ENCODE assay signal across 24 mouse cellular contexts in genomic region chr8:95441491-95442039, GRCm38 (mm10). TPM values are rescaled to one million over a fixed set of nuclear protein-coding genes. Genes with fewer than 3 reads are reported as not detected.
DNase-seq lines count a peak whose midpoint lies in the region; ATAC-seq lines count a peak whose summit lies in the region.
"Had no signal": no experiment of that assay in that cellular context is flagged by ENCODE, and none has a peak within 500 bp of the region (broad histone marks: within the 10 kb centered on the region; RNA-seq: fewer than 3 reads in every experiment).

No protein-coding gene starts in this region.

- no peak overlapping the region for H3K4me2 ChIP-seq in liver, embryonic 13.5 days
- H3K4me2 ChIP-seq: embryonic facial prominence, embryonic 13.5 days; heart, embryonic 12.5 days; hindbrain, embryonic 12.5 days; lung, embryonic 15.5 days had no signal

- H3K27ac ChIP-seq in liver, embryonic 13.5 days = no peak overlapping the region
- H3K27ac ChIP-seq: embryonic facial prominence, embryonic 13.5 days; hindbrain, embryonic 12.5 days; limb, embryonic 10.5 days; lung, embryonic 15.5 days had no signal

- ATAC-seq in liver, embryonic 13.5 days (ENCODE audit: low read depth) = peak; percentile 54
- ATAC-seq in erythroid progenitor cell, adult 5-6 weeks (replicated peaks; ENCODE audit: low FRiP score, poor library complexity, severe bottlenecking) = peak; percentile 69; the same call in 1 of the 2 replicates
- ATAC-seq: activated CD4-positive, CD25-positive, alpha-beta regulatory T cell, adult 4 months; forebrain, embryonic 14.5 days; midbrain, embryonic 16.5 days had no signal

- no peak for DNase-seq in liver, embryonic 13.5 days
- no peak for DNase-seq in liver
- peak; percentile 19 to 29 for DNase-seq in B cell, adult 2 months
- peak; percentile 36 for DNase-seq in splenic B cell, adult 2 months (ENCODE audit: low read depth, low spot score)
- no peak for DNase-seq in neural tube, embryonic 10.5 days (ENCODE audit: extremely low spot score, low spot score)
- no peak for DNase-seq in urinary bladder, adult 2 months (ENCODE audit: low spot score)
- DNase-seq: adrenal gland, adult 8-10 months; cerebellum, adult 18-20 months; cerebellum, postnatal 14 days; heart, postnatal 10 days; kidney, adult 9 months; kidney, postnatal 14 days; lung, postnatal 36 days; right cerebral cortex, postnatal 14 days; thymus, postnatal 25 days had no signal

- no peaks in the 10 kb centered on the region for H3K36me3 ChIP-seq in liver, embryonic 13.5 days
- H3K36me3 ChIP-seq in splenic B cell, adult 2 months (ENCODE audit: control insufficient read depth, insufficient read depth, low read length, poor library complexity, severe bottlenecking) = no peaks in the 10 kb centered on the region
- H3K36me3 ChIP-seq: embryonic facial prominence, embryonic 13.5 days; heart, embryonic 12.5 days; lung, embryonic 15.5 days had no signal

- H3K9ac ChIP-seq in liver, embryonic 13.5 days = no peak overlapping the region
- H3K9ac ChIP-seq: embryonic facial prominence, embryonic 13.5 days; heart, embryonic 12.5 days; hindbrain, embryonic 12.5 days; lung, embryonic 15.5 days had no signal

- 32% methylated on average over 5 of the region's 5 CpGs for WGBS in liver, embryonic 13.5 days (ENCODE audit: insufficient replicate concordance)

- no peaks in the 10 kb centered on the region for H3K9me3 ChIP-seq in liver, embryonic 13.5 days (replicated peaks)
- H3K9me3 ChIP-seq: embryonic facial prominence, embryonic 13.5 days; heart, embryonic 12.5 days; hindbrain, embryonic 12.5 days; limb, embryonic 10.5 days; lung, embryonic 15.5 days had no signal

- H3K4me1 ChIP-seq in liver, embryonic 13.5 days (replicated peaks) = peaks cover 46% of the 10 kb centered on the region
- H3K4me1 ChIP-seq: heart, embryonic 12.5 days; hindbrain, embryonic 12.5 days; limb, embryonic 10.5 days; lung, embryonic 15.5 days had no signal

- no peaks in the 10 kb centered on the region for H3K27me3 ChIP-seq in liver, embryonic 13.5 days
- no peaks in the 10 kb centered on the region for H3K27me3 ChIP-seq in splenic B cell, adult 2 months (ENCODE audit: control insufficient read depth, insufficient read depth, low read length, poor library complexity, severe bottlenecking)
- H3K27me3 ChIP-seq: embryonic facial prominence, embryonic 13.5 days; heart, embryonic 12.5 days; hindbrain, embryonic 12.5 days; lung, embryonic 15.5 days had no signal

- no peak overlapping the region for H3K4me3 ChIP-seq in liver, embryonic 13.5 days (replicated peaks)
- H3K4me3 ChIP-seq: embryonic facial prominence, embryonic 13.5 days; heart, embryonic 12.5 days; hindbrain, embryonic 12.5 days; limb, embryonic 10.5 days; lung, embryonic 15.5 days had no signal

RNA-seq across cellular contexts. Expression of gene Cfap20, which starts 6.9 kb away (rescaled TPM):
- 41.2 TPM in 2 replicates for polyA plus RNA-seq in liver, embryonic 13.5 days (2015; fragmentation: Nextera tagmentation; extraction: Ambion mirVana)
- total RNA-seq in erythroid progenitor cell, adult 5-6 weeks (2015; ENCODE audit: low replicate concordance) = 30.2 and 44.3 TPM in 2 replicates
- total RNA-seq in erythroid progenitor cell, adult 5-6 weeks (2017; ENCODE audit: low replicate concordance) = 13.2 and 20.3 TPM in 2 replicates
- polyA plus RNA-seq in urinary bladder, adult 2 months (2012; rRNA removed) = 62.3 and 86.8 TPM in 2 replicates

RNA-seq across cellular contexts. Expression of gene Csnk2a2, which starts 48.3 kb away (rescaled TPM):
- polyA plus RNA-seq in liver, embryonic 13.5 days (2015; fragmentation: Nextera tagmentation; extraction: Ambion mirVana) = 4.9 and 6.2 TPM in 2 replicates
- total RNA-seq in erythroid progenitor cell, adult 5-6 weeks (2015; ENCODE audit: low replicate concordance) = 22.2 and 69.9 TPM in 2 replicates
- 28.4 and 33.0 TPM in 2 replicates for total RNA-seq in erythroid progenitor cell, adult 5-6 weeks (2017; ENCODE audit: low replicate concordance)
- 38.6 and 44.3 TPM in 2 replicates for polyA plus RNA-seq in urinary bladder, adult 2 months (2012; rRNA removed)

Comparison
In these comparisons a context has a peak if more than half of its experiments do, and no peak if none do; other contexts are left out.
1. DNase-seq: peak in B cell, adult 2 months (2 of 2) and splenic B cell, adult 2 months (single experiment); none in liver, embryonic 13.5 days (single experiment), liver (single experiment), neural tube, embryonic 10.5 days (single experiment) and urinary bladder, adult 2 months (single experiment).